Mouse (Mus musculus) MEL (cell line): Measurements from ENCODE around the gene Crx.

Source experiments
- BHLHE40 ChIP-seq: IDR thresholded peaks from 2 replicates; pipeline ENCODE4 v1.6.1; 2012; ENCODE audit warnings: low read depth, mild to moderate bottlenecking, inconsistent platforms, low read length, improper control_type of control experiment, borderline replicate concordance
- CTCF ChIP-seq, 3 experiments: IDR thresholded peaks in 2 of 3; conservative IDR thresholded peaks in 1 of 3; 2 replicates each; pipeline ENCODE4 v1.5.1; 2011 to 2012; ENCODE audit warnings: low read length in 3 of 3, low read depth in 2 of 3, mild to moderate bottlenecking in 2 of 3, improper control_type of control experiment in 1 of 3, inconsistent platforms in 1 of 3, mixed read lengths in 1 of 3, moderate library complexity in 1 of 3; ENCODE audit not compliant: control insufficient read depth in 1 of 3, insufficient read depth in 1 of 3, poor library complexity in 1 of 3, severe bottlenecking in 1 of 3
- ELF1 ChIP-seq: IDR thresholded peaks from 2 replicates; pipeline ENCODE4 v1.6.1; 2014; ENCODE audit warnings: low read depth, mild to moderate bottlenecking, inconsistent platforms, low read length, improper control_type of control experiment, moderate library complexity
- POLR2A ChIP-seq, 2 experiments: IDR thresholded peaks; 2 replicates each; pipeline ENCODE4 v1.6.1; 2011 to 2012; ENCODE audit warnings: low read length in 2 of 2, mild to moderate bottlenecking in 2 of 2, control low read depth in 1 of 2, improper control_type of control experiment in 1 of 2, low read depth in 1 of 2, moderate library complexity in 1 of 2; ENCODE audit not compliant: control insufficient read depth in 1 of 2, insufficient read depth in 1 of 2, poor library complexity in 1 of 2
- UBTF ChIP-seq: IDR thresholded peaks from 2 replicates; pipeline ENCODE4 v1.6.1; 2012; ENCODE audit warnings: low read depth, mild to moderate bottlenecking, inconsistent platforms, low read length, improper control_type of control experiment, moderate library complexity, borderline replicate concordance; ENCODE audit not compliant: insufficient read depth
- ZKSCAN1 ChIP-seq: IDR thresholded peaks from 2 replicates; pipeline ENCODE4 v1.6.1; 2012; ENCODE audit warnings: low read depth, mild to moderate bottlenecking, inconsistent platforms, low read length, improper control_type of control experiment, moderate library complexity

DNA sequence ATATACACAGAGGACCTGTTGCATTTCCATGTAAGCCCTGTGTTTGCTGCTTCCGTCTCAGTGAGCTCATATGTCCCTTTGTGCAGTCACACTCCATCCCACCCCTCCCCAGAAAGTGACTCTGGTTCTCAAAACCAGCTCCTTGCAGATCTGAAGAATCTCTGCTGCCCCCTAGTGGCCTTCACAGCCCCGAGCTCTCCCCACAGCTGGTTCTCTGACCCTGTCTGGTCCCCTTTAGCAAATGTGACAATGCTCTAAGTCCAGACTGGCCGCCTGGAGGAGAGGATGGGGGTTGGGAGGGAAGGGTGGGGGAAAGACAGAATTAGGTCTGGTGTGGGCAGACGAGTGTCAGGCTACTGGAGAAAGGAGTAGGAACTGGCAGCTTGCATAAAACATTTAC is 32.4 kb upstream of the Crx start:
- TF ChIP-seq CTCF (IDR thresholded peaks at IDR 0.05 in 2 of 3, conservative IDR thresholded peaks at IDR 0.05 in 1 of 3; ENCODE audit: control insufficient read depth in 1 of 3, insufficient read depth in 1 of 3, low read depth in 2 of 3, low read length in 3 of 3, poor library complexity in 1 of 3, severe bottlenecking in 1 of 3): peak; percentile 73 to 90 (median 87)
- TF ChIP-seq ELF1: no peak
- no peak for TF ChIP-seq ZKSCAN1
- TF ChIP-seq UBTF: no peak
- TF ChIP-seq POLR2A (IDR thresholded peaks at IDR 0.05; ENCODE audit: control insufficient read depth in 1 of 2, insufficient read depth in 1 of 2, low read depth in 1 of 2, low read length in 2 of 2, poor library complexity in 1 of 2): no peak
- no peak for TF ChIP-seq BHLHE40
